Mouse (Mus musculus): ENCODE results near the gene Ly75.

DNA sequence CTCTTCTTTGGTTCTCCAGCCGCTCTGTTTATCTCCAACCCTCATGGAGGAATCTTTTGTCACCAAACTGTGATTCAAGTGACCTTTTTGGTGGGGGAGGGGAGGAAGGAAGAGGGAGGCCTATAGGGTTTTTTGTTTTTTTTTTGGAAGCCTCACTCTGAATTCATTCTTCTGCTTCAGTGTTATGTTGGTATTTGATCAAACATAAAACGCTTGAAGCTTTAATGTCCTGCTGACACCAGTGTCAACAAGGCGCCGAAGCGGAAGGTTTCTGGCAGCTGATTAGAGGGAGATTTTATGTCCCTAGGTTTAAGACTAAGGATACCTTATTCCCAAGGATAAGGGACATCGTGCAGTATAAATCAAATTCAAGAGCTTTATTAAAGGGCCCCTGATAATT is 26.1 kb upstream of the Ly75 start:
- no peak for TF ChIP-seq CTCF (IDR thresholded peaks at IDR 0.05; ENCODE audit: low read depth, low read length)
- TF ChIP-seq TAL1 (conservative IDR thresholded peaks at IDR 0.05; ENCODE audit: low read depth, low read length), result no peak
- TF ChIP-seq GATA1 (IDR thresholded peaks at IDR 0.05; ENCODE audit: borderline replicate concordance, low read length), result no peak
- TF ChIP-seq POLR2AphosphoS5 (IDR thresholded peaks at IDR 0.05; ENCODE audit: insufficient replicate concordance, low read depth, low read length), result no peak
- TF ChIP-seq GATA2 (IDR thresholded peaks at IDR 0.05; ENCODE audit: borderline replicate concordance, low read depth, low read length), result no peak
